Mouse (Mus musculus) stomach, embryonic 15.5 days (tissue): ENCODE measurements around the gene Ankrd33b. TPM values are rescaled to one million over a fixed set of nuclear protein-coding genes. Genes with fewer than 3 reads are reported as not detected.
A peak's percentile ranks its signal among the peaks of the same experiment; 100 is the strongest.

Experiments
- ATAC-seq: fragments of 200-750 bp; cut with Nextera tagmentation; 2 replicates; pipeline ENCODE4 v1.8.0; 2017; ENCODE audit warnings: low read depth, moderate number of reproducible peaks, moderate TSS enrichment; ENCODE audit not compliant: insufficient read depth, low FRiP score
- H3K27ac ChIP-seq: fragments of 300-500 bp; sonication (generic); 2 replicates; pipeline ENCODE4 v1.5.1; 2015; ENCODE audit warnings: mild to moderate bottlenecking, inconsistent platforms
- H3K27me3 ChIP-seq: fragments of 300-500 bp; sonication (generic); replicated peaks from 2 replicates; pipeline ENCODE4 v1.6.1; 2015; ENCODE audit warnings: inconsistent platforms
- H3K36me3 ChIP-seq: fragments of 300-500 bp; sonication (generic); 2 replicates; pipeline ENCODE4 v1.6.1; 2015; ENCODE audit warnings: inconsistent platforms
- H3K4me1 ChIP-seq: fragments of 300-500 bp; sonication (generic); 2 replicates; pipeline ENCODE4 v1.6.1; 2015; ENCODE audit warnings: inconsistent platforms
- H3K4me2 ChIP-seq: fragments of 300-500 bp; sonication (generic); 2 replicates; pipeline ENCODE4 v1.6.1; 2015; ENCODE audit warnings: mild to moderate bottlenecking, inconsistent platforms
- H3K4me3 ChIP-seq: fragments of 300-500 bp; sonication (generic); replicated peaks from 2 replicates; pipeline ENCODE4 v1.5.1; 2015; ENCODE audit warnings: inconsistent platforms
- H3K9ac ChIP-seq: fragments of 300-500 bp; sonication (generic); 2 replicates; pipeline ENCODE4 v1.6.1; 2015; ENCODE audit warnings: inconsistent platforms
- H3K9me3 ChIP-seq: fragments of 300-500 bp; sonication (generic); 2 replicates; pipeline ENCODE4 v1.6.1; 2016; ENCODE audit warnings: inconsistent platforms
- WGBS: fragments of 180-500 bp; shearing (Covaris S2); methylation state at CpG from one replicate; pipeline ENCODE4 v1.1.7; 2015; 5-methylcytosine and 5-hydroxymethylcytosine counted together
- polyA plus RNA-seq: library from polyadenylated mRNA; unstranded; fragments of >200 nt; fragmentation: Nextera tagmentation; extraction: Ambion mirVana; gene quantifications from 2 replicates; pipeline ENCODE4 v1.2.1, GENCODE M21; 2015

Ankrd33b gene
- polyA plus RNA-seq, 1 experiment from 2014 or later: 0.87 TPM

DNA sequence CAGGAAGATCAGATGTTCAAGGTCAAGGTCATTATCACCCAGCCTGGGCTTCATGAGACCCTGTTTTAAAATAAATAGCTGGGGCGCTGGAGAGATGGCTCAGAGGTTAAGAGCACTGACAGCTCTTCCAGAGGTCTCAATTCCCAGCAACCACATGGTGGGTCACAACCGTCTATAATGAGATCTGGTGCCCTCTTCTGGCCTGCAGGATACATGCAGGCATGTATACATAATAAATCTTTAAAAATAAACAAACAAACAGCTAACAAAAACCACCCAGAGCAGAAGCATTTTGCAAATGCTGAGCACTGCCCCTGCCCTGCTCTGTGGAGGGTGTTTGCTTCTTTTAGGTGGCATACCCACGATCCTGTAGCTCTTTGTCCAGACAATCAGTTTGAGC, 29.9 kb upstream of the Ankrd33b start:
- H3K9ac ChIP-seq: no peak overlapping the region
- no peak overlapping the region for H3K4me2 ChIP-seq
- no peaks in the 10 kb centered on the region for H3K4me1 ChIP-seq
- WGBS: 70% methylated on average over 3 of the region's 3 CpGs
- H3K4me3 ChIP-seq: no peak overlapping the region
- no peaks in the 10 kb centered on the region for H3K9me3 ChIP-seq
- H3K36me3 ChIP-seq: no peaks in the 10 kb centered on the region
- H3K27ac ChIP-seq: no peak overlapping the region
- no peak for ATAC-seq
- H3K27me3 ChIP-seq: no peaks in the 10 kb centered on the region

GRCm38 (mm10) chr15:31396755-31397154, 29.2 kb upstream of the Ankrd33b start:
- Histone ChIP-seq H3K4me1 (no peaks in the 10 kb centered on the region), H3K27me3 (no peaks in the 10 kb centered on the region), H3K4me2 (no peak overlapping the region), H3K9me3 (no peaks in the 10 kb centered on the region), H3K9ac (no peak overlapping the region), H3K4me3 (no peak overlapping the region), H3K27ac (no peak overlapping the region), H3K36me3 (no peaks in the 10 kb centered on the region)
- WGBS: 71% methylated on average over 5 of the region's 5 CpGs
- ATAC-seq: no peak

DNA sequence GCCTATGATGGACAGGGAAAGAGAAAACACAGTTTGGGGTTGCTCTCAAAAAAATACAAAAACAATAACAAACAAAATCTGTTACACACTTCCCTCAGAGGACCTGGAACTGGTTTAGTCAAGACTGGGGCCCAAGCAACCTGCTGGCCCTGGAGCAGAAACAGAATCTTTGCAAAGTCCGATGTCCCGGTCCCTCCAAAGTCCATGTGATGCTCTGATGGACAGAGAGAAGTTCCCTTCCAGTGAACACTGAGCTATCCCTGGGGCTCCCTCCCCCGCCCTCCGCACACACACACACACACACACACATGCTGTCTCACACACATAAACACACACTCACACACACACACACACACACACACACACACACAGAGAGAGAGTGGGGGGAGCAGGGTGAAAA, 28.5 kb upstream of the Ankrd33b start:
- no peak overlapping the region for H3K27ac ChIP-seq
- H3K27me3 ChIP-seq: no peaks in the 10 kb centered on the region
- H3K9ac ChIP-seq: no peak overlapping the region
- WGBS: 81% methylated on average over 4 of the region's 4 CpGs
- H3K36me3 ChIP-seq: no peaks in the 10 kb centered on the region
- H3K4me2 ChIP-seq: no peak overlapping the region
- no peak for ATAC-seq
- H3K4me1 ChIP-seq: no peaks in the 10 kb centered on the region
- H3K4me3 ChIP-seq: no peak overlapping the region
- no peaks in the 10 kb centered on the region for H3K9me3 ChIP-seq

GRCm38 (mm10) chr15:31393402-31393801, 25.9 kb upstream of the Ankrd33b start:
- no peak overlapping the region for H3K4me2 ChIP-seq
- 82% methylated on average over 6 of the region's 6 CpGs for WGBS

DNA sequence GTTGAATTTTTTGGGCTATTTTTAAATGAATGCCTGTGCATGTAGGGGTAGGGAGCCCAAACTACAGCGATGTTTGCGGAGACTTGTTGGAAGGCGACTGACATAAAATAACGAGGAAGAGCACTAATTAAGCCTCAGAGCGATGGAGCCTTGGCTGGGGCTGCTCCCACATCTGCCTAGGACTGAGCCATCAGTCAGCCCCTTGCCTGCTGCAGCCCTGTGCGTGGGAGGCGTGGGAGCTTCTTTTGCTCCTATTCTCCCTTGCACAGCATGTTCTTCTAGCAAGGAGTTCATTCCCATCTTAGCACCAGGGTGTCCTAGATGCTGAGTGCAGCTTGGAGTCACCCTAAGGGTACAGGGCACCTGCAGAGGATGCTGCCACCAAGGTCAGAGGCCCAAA, 25.2 kb upstream of the Ankrd33b start:
- no peaks in the 10 kb centered on the region for H3K27me3 ChIP-seq
- 70% methylated on average over 7 of the region's 7 CpGs for WGBS
- ATAC-seq: no peak

More at GRCm38 (mm10) chr15:31393402-31393801, 25.9 kb upstream of the Ankrd33b start:
- Histone ChIP-seq H3K27me3 (no peaks in the 10 kb centered on the region), H3K27ac (no peak overlapping the region), H3K4me3 (no peak overlapping the region), H3K36me3 (no peaks in the 10 kb centered on the region), H3K9ac (no peak overlapping the region), H3K4me1 (no peaks in the 10 kb centered on the region), H3K9me3 (no peaks in the 10 kb centered on the region)
- ATAC-seq: no peak

GRCm38 (mm10) chr15:31392135-31392534, 24.6 kb upstream of the Ankrd33b start:
- H3K27ac ChIP-seq: no peak overlapping the region
- WGBS: 74% methylated on average over 4 of the region's 4 CpGs
- H3K4me2 ChIP-seq: no peak overlapping the region
- ATAC-seq: no peak
- no peaks in the 10 kb centered on the region for H3K9me3 ChIP-seq
- H3K36me3 ChIP-seq: no peaks in the 10 kb centered on the region
- H3K4me3 ChIP-seq: no peak overlapping the region
- no peaks in the 10 kb centered on the region for H3K27me3 ChIP-seq
- no peak overlapping the region for H3K9ac ChIP-seq
- H3K4me1 ChIP-seq: no peaks in the 10 kb centered on the region

More for the DNA sequence above, 25.2 kb upstream of the Ankrd33b start:
- Histone ChIP-seq H3K4me2 (no peak overlapping the region), H3K27ac (no peak overlapping the region), H3K4me3 (no peak overlapping the region), H3K9me3 (no peaks in the 10 kb centered on the region), H3K36me3 (no peaks in the 10 kb centered on the region), H3K4me1 (no peaks in the 10 kb centered on the region), H3K9ac (no peak overlapping the region)

DNA sequence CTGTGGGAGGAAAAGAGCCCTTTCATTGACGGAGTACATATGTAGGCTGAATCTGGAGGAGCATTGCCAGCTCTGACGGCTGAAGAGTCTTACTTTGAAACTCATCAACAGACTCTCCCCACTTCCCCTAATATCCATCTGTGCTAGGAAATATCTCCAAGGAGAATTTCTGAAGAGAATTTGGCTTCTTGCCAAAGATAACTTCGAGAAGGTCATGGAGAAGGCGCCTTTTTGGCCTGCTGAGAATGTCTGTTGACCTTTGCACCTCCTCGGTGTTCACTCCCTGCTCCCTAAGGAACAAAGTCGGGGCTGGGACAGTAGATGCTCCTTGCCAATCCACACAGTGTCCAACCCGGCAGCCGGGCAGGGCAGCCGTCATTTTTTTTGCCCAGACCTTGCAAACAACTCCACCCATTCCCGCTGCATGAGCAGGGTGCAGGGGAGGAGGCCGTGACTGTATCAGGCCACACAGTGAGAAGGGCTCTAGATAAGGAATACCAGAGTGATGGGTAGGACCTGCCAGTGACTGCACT, 14.5 kb upstream of the Ankrd33b start:
- Histone ChIP-seq H3K4me2 (no peak overlapping the region), H3K9me3 (no peaks in the 10 kb centered on the region), H3K36me3 (no peaks in the 10 kb centered on the region), H3K9ac (no peak overlapping the region), H3K4me3 (no peak overlapping the region), H3K27me3 (no peaks in the 10 kb centered on the region), H3K4me1 (0 out of 2 replicates have a peak, but pooled peaks cover 5% of the 10 kb centered on the region), H3K27ac (no peak overlapping the region)
- 39% methylated on average over 11 of the region's 11 CpGs for WGBS
- peak; percentile 50; the same call in 1 of the 2 replicates for ATAC-seq

DNA sequence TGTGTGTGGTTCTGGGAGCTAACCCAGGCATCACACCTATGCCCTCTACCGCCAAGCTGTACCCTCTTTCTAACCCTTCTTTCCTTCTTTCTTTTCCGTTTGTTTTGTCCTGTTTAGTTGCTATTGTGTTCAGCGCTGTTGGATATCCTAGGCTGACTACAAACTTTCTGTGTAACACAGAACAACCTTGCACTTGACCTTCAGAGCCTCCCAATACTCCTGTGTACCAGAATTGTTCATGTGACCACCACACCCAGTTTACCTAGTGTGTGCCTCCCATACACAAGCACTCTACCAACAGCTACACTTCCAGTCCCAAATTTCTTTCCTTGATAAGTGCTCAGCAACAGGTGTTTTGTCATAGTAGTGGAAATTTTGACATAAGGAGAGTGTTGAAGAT, 11.9 kb upstream of the Ankrd33b start:
- ATAC-seq: no peak
- H3K9me3 ChIP-seq: no peaks in the 10 kb centered on the region
- 85% methylated on average over 3 of the region's 3 CpGs for WGBS
- no peaks in the 10 kb centered on the region for H3K36me3 ChIP-seq
- H3K4me3 ChIP-seq: no peak overlapping the region
- H3K27ac ChIP-seq: no peak overlapping the region
- H3K9ac ChIP-seq: no peak overlapping the region
- 0 out of 2 replicates have a peak, but pooled peaks cover 5% of the 10 kb centered on the region for H3K4me1 ChIP-seq
- H3K27me3 ChIP-seq: no peaks in the 10 kb centered on the region
- H3K4me2 ChIP-seq: no peak overlapping the region

DNA sequence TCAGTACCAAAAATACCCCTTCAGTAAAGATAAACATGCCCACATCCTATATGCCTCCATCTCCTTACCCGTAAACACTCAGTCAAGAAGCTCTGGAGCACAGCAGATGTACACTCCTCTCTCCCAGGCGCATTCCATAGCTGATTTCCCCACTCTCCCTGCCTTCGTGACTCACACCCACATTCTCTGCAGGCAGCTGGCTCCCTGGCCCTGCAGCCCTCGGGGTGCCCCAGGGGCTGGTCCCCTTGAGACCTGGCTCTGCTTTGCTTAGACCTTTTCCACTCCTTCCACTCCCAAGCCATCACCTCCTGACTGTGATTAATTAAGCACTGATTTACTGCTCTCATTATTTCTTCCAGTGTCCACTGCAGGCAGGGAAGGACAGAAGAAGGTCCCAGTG, 7.7 kb upstream of the Ankrd33b start:
- no peaks in the 10 kb centered on the region for H3K4me1 ChIP-seq
- WGBS: 20% methylated on average over 4 of the region's 4 CpGs
- H3K36me3 ChIP-seq: no peaks in the 10 kb centered on the region
- ATAC-seq: no peak
- no peak overlapping the region for H3K27ac ChIP-seq
- H3K27me3 ChIP-seq: no peaks in the 10 kb centered on the region
- H3K9ac ChIP-seq: no peak overlapping the region
- H3K4me3 ChIP-seq: no peak overlapping the region
- no peaks in the 10 kb centered on the region for H3K9me3 ChIP-seq
- no peak overlapping the region for H3K4me2 ChIP-seq

DNA sequence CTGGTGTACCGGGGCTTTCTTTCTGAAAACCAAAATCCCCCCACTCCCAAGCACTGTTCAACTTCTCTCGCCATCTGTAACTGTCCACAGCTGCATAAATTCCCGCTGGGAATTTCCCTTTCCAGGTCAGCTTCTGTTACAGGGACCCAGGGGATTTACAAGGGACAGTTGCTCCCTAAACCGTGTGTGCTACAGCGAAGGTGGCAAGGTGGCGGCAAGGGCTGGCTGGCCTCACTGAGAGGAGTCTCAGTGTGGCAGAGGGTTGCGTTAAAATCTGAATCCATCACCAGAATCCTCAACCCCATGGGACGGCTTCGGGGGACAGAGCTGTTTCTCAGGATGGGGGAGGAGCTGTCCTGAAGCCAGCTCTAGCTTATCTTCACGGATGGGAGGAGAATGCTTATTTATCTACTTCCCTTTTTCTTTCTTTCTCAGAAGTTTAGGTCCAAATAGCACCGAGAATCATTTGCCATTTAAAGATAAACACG, 1.6 kb upstream of the Ankrd33b start:
- Histone ChIP-seq H3K27ac (no peak overlapping the region), H3K9ac (no peak overlapping the region), H3K27me3 (peaks cover 42% of the 10 kb centered on the region), H3K4me3 (no peak overlapping the region), H3K36me3 (no peaks in the 10 kb centered on the region), H3K4me1 (peaks cover 7% of the 10 kb centered on the region; the same call in 1 of the 2 replicates), H3K9me3 (no peaks in the 10 kb centered on the region), H3K4me2 (no peak overlapping the region)
- no peak for ATAC-seq
- 12% methylated on average over 12 of the region's 12 CpGs for WGBS

DNA sequence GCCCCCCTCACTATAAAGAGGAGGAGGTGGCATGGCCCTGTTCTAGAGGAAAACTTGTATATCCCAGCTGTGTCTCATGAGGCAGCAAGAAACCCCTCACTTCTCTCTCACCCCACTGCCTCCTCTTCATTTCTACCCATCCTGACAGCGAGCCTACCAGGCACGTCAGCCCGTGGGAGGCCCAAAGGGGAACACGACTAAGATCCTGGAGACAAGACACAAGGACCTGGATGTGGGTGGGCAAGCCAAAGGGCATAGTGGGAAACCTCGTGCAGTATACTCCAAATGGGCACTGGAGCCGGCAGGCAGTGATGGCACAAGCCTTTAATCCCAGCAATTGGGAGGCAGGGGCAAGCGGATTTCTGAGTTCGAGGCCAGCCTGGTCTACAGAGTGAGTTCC, 1.0 kb upstream of the Ankrd33b start:
- Histone ChIP-seq H3K4me2 (no peak overlapping the region), H3K27ac (no peak overlapping the region), H3K9ac (no peak overlapping the region), H3K4me1 (peaks cover 7% of the 10 kb centered on the region; the same call in 1 of the 2 replicates), H3K9me3 (no peaks in the 10 kb centered on the region), H3K4me3 (no peak overlapping the region), H3K36me3 (no peaks in the 10 kb centered on the region), H3K27me3 (peaks cover 42% of the 10 kb centered on the region)
- 16% methylated on average over 8 of the region's 8 CpGs for WGBS
- ATAC-seq: no peak

- no peak for ATAC-seq
- peak overlapping the region; percentile 53 for H3K4me3 ChIP-seq
- no peaks in the 10 kb centered on the region for H3K9me3 ChIP-seq
- peak overlapping the region; percentile 29 for H3K9ac ChIP-seq
- peak overlapping the region; percentile 98 for H3K4me2 ChIP-seq
- H3K27me3 ChIP-seq: peaks cover 42% of the 10 kb centered on the region
- under 1% methylated on average over 72 of the region's 72 CpGs for WGBS
- no peaks in the 10 kb centered on the region for H3K36me3 ChIP-seq
- H3K4me1 ChIP-seq: peaks cover 7% of the 10 kb centered on the region; the same call in 1 of the 2 replicates
- no peak overlapping the region for H3K27ac ChIP-seq
Measured at GRCm38 (mm10) chr15:31366596-31367480, 688 bp downstream of the Ankrd33b start.
